Mouse (Mus musculus): ENCODE measurements at regions not wholly inside any gene's neighbourhood (a gene's known extent, or its start where the extent isn't known, plus 50 kb on each side); places are given as distances from the start of the nearest gene placed in this dataset.

- H3K4me2 ChIP-seq (replicated peaks; ENCODE audit: low read depth, low read length): no peak overlapping the region
- ATAC-seq (ENCODE audit: low FRiP score, low TSS enrichment): no peak
- H3K4me1 ChIP-seq (ENCODE audit: control insufficient read depth, insufficient read depth, low read length): no peaks in the 10 kb centered on the region
- H3K9ac ChIP-seq (ENCODE audit: low read depth, low read length): no peak overlapping the region
- H3K27me3 ChIP-seq (ENCODE audit: control insufficient read depth, insufficient read depth, low read length): no peaks in the 10 kb centered on the region
- no peaks in the 10 kb centered on the region; the same call in 1 of the 2 replicates for H3K9me3 ChIP-seq (ENCODE audit: control insufficient read depth, low read length)
- 83% methylated on average over 4 of the region's 4 CpGs for WGBS
- H3K36me3 ChIP-seq (ENCODE audit: control insufficient read depth, insufficient read depth, low read length): no peaks in the 10 kb centered on the region
- H3K27ac ChIP-seq (ENCODE audit: low read depth, low read length): no peak overlapping the region
- H3K4me3 ChIP-seq (ENCODE audit: low read length): no peak overlapping the region
Observed at GRCm38 (mm10) chr13:28898900-28899299, 54.6 kb downstream of the Sox4 start.

- H3K4me3 ChIP-seq (ENCODE audit: low read length): no peak overlapping the region
- WGBS: 94% methylated on average over 6 of the region's 6 CpGs
- ATAC-seq (ENCODE audit: low FRiP score, low TSS enrichment): no peak
- H3K9me3 ChIP-seq (ENCODE audit: control insufficient read depth, low read length): no peaks in the 10 kb centered on the region; the same call in 1 of the 2 replicates
- H3K27me3 ChIP-seq (ENCODE audit: control insufficient read depth, insufficient read depth, low read length): no peaks in the 10 kb centered on the region
- no peak overlapping the region for H3K27ac ChIP-seq (ENCODE audit: low read depth, low read length)
- H3K9ac ChIP-seq (ENCODE audit: low read depth, low read length): no peak overlapping the region
- no peaks in the 10 kb centered on the region for H3K36me3 ChIP-seq (ENCODE audit: control insufficient read depth, insufficient read depth, low read length)
- H3K4me2 ChIP-seq (replicated peaks; ENCODE audit: low read depth, low read length): no peak overlapping the region
- H3K4me1 ChIP-seq (ENCODE audit: control insufficient read depth, insufficient read depth, low read length): no peaks in the 10 kb centered on the region
Observed at GRCm38 (mm10) chr13:28892896-28893295, 60.6 kb downstream of the Sox4 start.

GRCm38 (mm10) chr13:28887098-28887497, 66.4 kb downstream of the Sox4 start:
- peaks cover 12% of the 10 kb centered on the region; the same call in 1 of the 2 replicates for H3K27me3 ChIP-seq (ENCODE audit: control insufficient read depth, insufficient read depth, low read length)
- H3K4me3 ChIP-seq (ENCODE audit: low read length): no peak overlapping the region; the same call in 1 of the 2 replicates
- 13% methylated on average over 13 of the region's 13 CpGs for WGBS
- H3K9me3 ChIP-seq (ENCODE audit: control insufficient read depth, low read length): no peaks in the 10 kb centered on the region
- no peak for ATAC-seq (ENCODE audit: low FRiP score, low TSS enrichment)
- H3K4me2 ChIP-seq (replicated peaks; ENCODE audit: low read depth, low read length): peak overlapping the region; percentile 26
- peaks cover 5% of the 10 kb centered on the region; the same call in 1 of the 2 replicates for H3K4me1 ChIP-seq (ENCODE audit: control insufficient read depth, insufficient read depth, low read length)
- H3K36me3 ChIP-seq (ENCODE audit: control insufficient read depth, insufficient read depth, low read length): no peaks in the 10 kb centered on the region
- H3K27ac ChIP-seq (ENCODE audit: low read depth, low read length): no peak overlapping the region
- H3K9ac ChIP-seq (ENCODE audit: low read depth, low read length): no peak overlapping the region

GRCm38 (mm10) chr13:28886691-28887090, 66.8 kb downstream of the Sox4 start:
- Histone ChIP-seq H3K4me2 (replicated peaks; ENCODE audit: low read depth, low read length) (peak overlapping the region; percentile 26), H3K27me3 (ENCODE audit: control insufficient read depth, insufficient read depth, low read length) (peaks cover 12% of the 10 kb centered on the region; the same call in 1 of the 2 replicates), H3K9ac (ENCODE audit: low read depth, low read length) (no peak overlapping the region), H3K27ac (ENCODE audit: low read depth, low read length) (no peak overlapping the region), H3K4me3 (ENCODE audit: low read length) (no peak overlapping the region), H3K4me1 (ENCODE audit: control insufficient read depth, insufficient read depth, low read length) (peaks cover 5% of the 10 kb centered on the region; the same call in 1 of the 2 replicates), H3K36me3 (ENCODE audit: control insufficient read depth, insufficient read depth, low read length) (no peaks in the 10 kb centered on the region), H3K9me3 (ENCODE audit: control insufficient read depth, low read length) (no peaks in the 10 kb centered on the region)
- WGBS: 19% methylated on average over 11 of the region's 11 CpGs
- 0 out of 2 replicates have a peak, but pooled peaks have one; percentile 22 for ATAC-seq (ENCODE audit: low FRiP score, low TSS enrichment)

GRCm38 (mm10) chr13:28885083-28886037, 68.2 kb downstream of the Sox4 start:
- Histone ChIP-seq H3K9me3 (ENCODE audit: control insufficient read depth, low read length) (no peaks in the 10 kb centered on the region), H3K4me2 (replicated peaks; ENCODE audit: low read depth, low read length) (peak overlapping the region; percentile 81), H3K27me3 (ENCODE audit: control insufficient read depth, insufficient read depth, low read length) (peaks cover 12% of the 10 kb centered on the region; the same call in 1 of the 2 replicates), H3K27ac (ENCODE audit: low read depth, low read length) (no peak overlapping the region), H3K4me3 (ENCODE audit: low read length) (peak overlapping the region; percentile 62), H3K36me3 (ENCODE audit: control insufficient read depth, insufficient read depth, low read length) (no peaks in the 10 kb centered on the region), H3K9ac (ENCODE audit: low read depth, low read length) (peak overlapping the region; percentile 69), H3K4me1 (ENCODE audit: control insufficient read depth, insufficient read depth, low read length) (peaks cover 5% of the 10 kb centered on the region; the same call in 1 of the 2 replicates)
- WGBS: under 1% methylated on average over 30 of the region's 30 CpGs
- peak; percentile 72 for ATAC-seq (ENCODE audit: low FRiP score, low TSS enrichment)

GRCm38 (mm10) chr13:28884191-28884820, 69.2 kb downstream of the Sox4 start:
- ATAC-seq (ENCODE audit: low FRiP score, low TSS enrichment): 0 out of 2 replicates have a peak, but pooled peaks have one; percentile 34
- peaks cover 6% of the 10 kb centered on the region; the same call in 1 of the 2 replicates for H3K4me1 ChIP-seq (ENCODE audit: control insufficient read depth, insufficient read depth, low read length)

GRCm38 (mm10) chr13:28883398-28883797, 70.1 kb downstream of the Sox4 start:
- H3K4me2 ChIP-seq (replicated peaks; ENCODE audit: low read depth, low read length): peak overlapping the region; percentile 81
- no peaks in the 10 kb centered on the region for H3K36me3 ChIP-seq (ENCODE audit: control insufficient read depth, insufficient read depth, low read length)
- H3K27ac ChIP-seq (ENCODE audit: low read depth, low read length): no peak overlapping the region
- peaks cover 12% of the 10 kb centered on the region; the same call in 1 of the 2 replicates for H3K27me3 ChIP-seq (ENCODE audit: control insufficient read depth, insufficient read depth, low read length)
- peak overlapping the region; percentile 62 for H3K4me3 ChIP-seq (ENCODE audit: low read length)
- H3K4me1 ChIP-seq (ENCODE audit: control insufficient read depth, insufficient read depth, low read length): peaks cover 13% of the 10 kb centered on the region
- no peak for ATAC-seq (ENCODE audit: low FRiP score, low TSS enrichment)
- peak overlapping the region; percentile 69; the same call in 1 of the 2 replicates for H3K9ac ChIP-seq (ENCODE audit: low read depth, low read length)
- H3K9me3 ChIP-seq (ENCODE audit: control insufficient read depth, low read length): no peaks in the 10 kb centered on the region
- WGBS: 28% methylated on average over 8 of the region's 8 CpGs

More at GRCm38 (mm10) chr13:28884191-28884820, 69.2 kb downstream of the Sox4 start:
- Histone ChIP-seq H3K27ac (ENCODE audit: low read depth, low read length) (no peak overlapping the region), H3K4me3 (ENCODE audit: low read length) (peak overlapping the region; percentile 62), H3K9ac (ENCODE audit: low read depth, low read length) (peak overlapping the region; percentile 69), H3K4me2 (replicated peaks; ENCODE audit: low read depth, low read length) (peak overlapping the region; percentile 81), H3K9me3 (ENCODE audit: control insufficient read depth, low read length) (no peaks in the 10 kb centered on the region), H3K36me3 (ENCODE audit: control insufficient read depth, insufficient read depth, low read length) (no peaks in the 10 kb centered on the region), H3K27me3 (ENCODE audit: control insufficient read depth, insufficient read depth, low read length) (peaks cover 12% of the 10 kb centered on the region; the same call in 1 of the 2 replicates)
- under 1% methylated on average over 26 of the region's 26 CpGs for WGBS

- Histone ChIP-seq H3K9me3 (ENCODE audit: control insufficient read depth, low read length) (no peaks in the 10 kb centered on the region), H3K4me3 (ENCODE audit: low read length) (no peak overlapping the region), H3K27ac (ENCODE audit: low read depth, low read length) (no peak overlapping the region), H3K4me1 (ENCODE audit: control insufficient read depth, insufficient read depth, low read length) (peaks cover 10% of the 10 kb centered on the region; the same call in 1 of the 2 replicates), H3K36me3 (ENCODE audit: control insufficient read depth, insufficient read depth, low read length) (no peaks in the 10 kb centered on the region), H3K4me2 (replicated peaks; ENCODE audit: low read depth, low read length) (peak overlapping the region; percentile 40; the same call in 1 of the 2 replicates), H3K9ac (ENCODE audit: low read depth, low read length) (no peak overlapping the region), H3K27me3 (ENCODE audit: control insufficient read depth, insufficient read depth, low read length) (peaks cover 3% of the 10 kb centered on the region; the same call in 1 of the 2 replicates)
- no peak for ATAC-seq (ENCODE audit: low FRiP score, low TSS enrichment)
- WGBS: 67% methylated on average over 6 of the region's 6 CpGs
Observed at GRCm38 (mm10) chr13:28880888-28881287, 72.6 kb downstream of the Sox4 start.
